Mouse (Mus musculus): Measurements from ENCODE around the gene Psmd9.

DNA sequence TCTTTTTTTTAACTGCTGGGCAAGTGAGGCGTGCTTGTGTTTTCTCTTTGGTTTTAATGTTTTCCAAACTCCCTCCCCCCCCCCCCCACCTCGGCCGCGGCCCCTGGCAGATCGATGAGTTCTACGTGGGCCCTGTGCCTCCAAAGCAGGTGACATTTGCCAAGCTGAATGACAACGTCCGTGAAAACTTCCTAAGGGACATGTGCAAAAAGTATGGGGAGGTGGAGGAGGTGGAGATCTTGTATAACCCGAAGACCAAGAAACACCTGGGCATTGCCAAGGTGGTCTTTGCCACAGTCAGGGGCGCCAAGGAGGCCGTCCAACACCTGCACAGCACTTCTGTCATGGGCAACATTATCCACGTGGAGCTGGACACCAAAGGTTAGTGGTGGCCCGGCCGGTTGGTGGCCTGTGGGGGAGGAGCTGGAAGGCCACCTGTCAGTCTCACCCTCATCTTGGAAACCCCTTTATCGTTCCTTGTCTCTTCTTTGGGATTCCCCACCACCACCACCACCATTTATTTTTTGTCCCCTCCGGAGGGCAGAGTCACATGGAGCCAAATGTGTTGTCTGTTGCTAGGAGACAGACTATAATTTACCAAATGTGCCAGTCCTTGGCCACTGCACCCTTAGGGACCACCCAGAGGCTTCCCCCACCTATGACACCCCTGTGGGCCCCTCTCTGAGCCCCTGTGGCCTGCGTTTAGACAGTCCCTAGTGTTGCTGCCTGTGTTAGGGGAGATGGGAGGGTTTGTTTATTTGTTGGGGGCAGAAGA, 25.1 kb upstream of the Psmd9 start:
- TF ChIP-seq USF1 (IDR thresholded peaks at IDR 0.05; ENCODE audit: low read depth) (peak; percentile 38), E2F4 (IDR thresholded peaks at IDR 0.05; ENCODE audit: insufficient read depth) (no peak), POLR2A (IDR thresholded peaks at IDR 0.05; ENCODE audit: insufficient read length, low read depth) (no peak), POLR2AphosphoS2 (IDR thresholded peaks at IDR 0.05; ENCODE audit: insufficient read length, low read depth) (no peak), MAX (IDR thresholded peaks at IDR 0.05; ENCODE audit: low read depth) (no peak)
